Mouse (Mus musculus): ENCODE measurements at regions not wholly inside any gene's neighbourhood (a gene's known extent, or its start where the extent isn't known, plus 50 kb on each side); places are given as distances from the start of the nearest gene placed in this dataset.

DNA sequence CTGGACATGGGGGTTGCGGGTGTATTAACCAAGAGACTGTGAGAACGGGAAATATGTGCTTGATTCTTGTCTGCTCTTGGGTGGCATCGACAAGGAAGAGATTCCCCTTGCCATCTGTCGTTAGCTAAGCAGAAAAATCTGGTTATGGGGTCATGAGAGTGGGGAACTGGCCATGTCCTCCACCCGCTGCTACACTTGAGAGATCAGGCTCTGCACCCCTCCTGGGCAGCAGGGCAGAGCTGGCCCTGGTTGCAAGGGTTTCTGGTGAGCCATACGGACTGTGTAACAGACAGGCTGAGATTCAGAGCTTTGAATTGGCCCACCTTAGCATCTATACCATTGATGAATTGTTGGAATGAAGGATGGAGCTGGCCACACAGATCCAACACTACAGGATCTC lies 1048.1 kb upstream of the Tmprss15 start:
- no peak for ATAC-seq (ENCODE audit: low FRiP score, low TSS enrichment)
- no peaks in the 10 kb centered on the region for H3K9me3 ChIP-seq (ENCODE audit: low read length)
- WGBS = 86% methylated on average over 6 of the region's 6 CpGs
- no peak overlapping the region for H3K9ac ChIP-seq (replicated peaks; ENCODE audit: low read length)
- H3K27me3 ChIP-seq (ENCODE audit: insufficient read depth, low read length) = no peaks in the 10 kb centered on the region
- H3K27ac ChIP-seq (ENCODE audit: low read length) = no peak overlapping the region
- no peak overlapping the region for H3K4me2 ChIP-seq (replicated peaks; ENCODE audit: low read depth, low read length)
- no peaks in the 10 kb centered on the region for H3K36me3 ChIP-seq (ENCODE audit: insufficient read depth, low read length)
- H3K4me1 ChIP-seq (ENCODE audit: insufficient read depth, low read length) = no peaks in the 10 kb centered on the region
- H3K4me3 ChIP-seq (ENCODE audit: low read length) = no peak overlapping the region

DNA sequence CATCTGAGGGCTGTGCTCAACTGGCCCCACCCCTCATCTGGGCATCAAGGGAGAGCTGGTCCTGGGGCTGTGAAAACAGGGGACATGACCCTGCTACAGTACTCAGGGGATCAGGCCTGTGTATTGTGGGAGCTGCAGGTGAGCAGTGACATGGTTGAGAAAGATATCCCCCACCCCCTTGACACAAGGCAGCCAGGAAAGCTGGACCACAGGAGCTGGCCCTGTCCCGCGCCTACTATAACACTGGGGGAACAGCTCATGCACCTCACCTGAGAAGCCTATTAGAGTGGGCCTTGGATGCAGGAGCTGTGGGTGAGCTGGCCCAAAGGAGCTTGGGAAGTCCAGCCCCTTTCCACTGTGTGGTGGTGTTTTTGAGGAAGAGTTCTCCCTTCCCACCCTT lies 1047.3 kb upstream of the Tmprss15 start:
- Histone ChIP-seq H3K9me3 (ENCODE audit: low read length) (no peaks in the 10 kb centered on the region), H3K27me3 (ENCODE audit: insufficient read depth, low read length) (no peaks in the 10 kb centered on the region), H3K4me2 (replicated peaks; ENCODE audit: low read depth, low read length) (no peak overlapping the region), H3K9ac (replicated peaks; ENCODE audit: low read length) (no peak overlapping the region), H3K36me3 (ENCODE audit: insufficient read depth, low read length) (no peaks in the 10 kb centered on the region), H3K4me3 (ENCODE audit: low read length) (no peak overlapping the region), H3K4me1 (ENCODE audit: insufficient read depth, low read length) (no peaks in the 10 kb centered on the region), H3K27ac (ENCODE audit: low read length) (no peak overlapping the region)
- 0 out of 2 replicates have a peak, but pooled peaks have one; percentile 23 for ATAC-seq (ENCODE audit: low FRiP score, low TSS enrichment)
- WGBS = 100% methylated on average over 2 of the region's 2 CpGs
